Mouse (Mus musculus): ENCODE data around the gene Hspbap1.

Gene Hspbap1

GRCm38 (mm10) chr16:35769878-35770657 is at the start of gene Hspbap1:
Gene Hspbap1 (plus strand): TSS chr16:35770375.
- DNase-seq: peak; percentile 89

- DNase-seq: no peak
These were observed 45.6 kb upstream of the Hspbap1 start for GRCm38 (mm10) chr16:35724561-35724960.

- DNase-seq: no peak
These were observed 43.6 kb upstream of the Hspbap1 start for GRCm38 (mm10) chr16:35726601-35727000.

- DNase-seq: no peak
These were observed 40.9 kb upstream of the Hspbap1 start for GRCm38 (mm10) chr16:35729151-35729738.

GRCm38 (mm10) chr16:35732096-35732495 is 38.1 kb upstream of the Hspbap1 start:
- no peak for DNase-seq

- peak; percentile 23 for DNase-seq
These were observed 36.1 kb upstream of the Hspbap1 start for GRCm38 (mm10) chr16:35734038-35734437.

GRCm38 (mm10) chr16:35738096-35738767 is 31.9 kb upstream of the Hspbap1 start:
- no peak for DNase-seq

GRCm38 (mm10) chr16:35739548-35739947 is 30.6 kb upstream of the Hspbap1 start:
- no peak for DNase-seq

- no peak for DNase-seq
These were observed 29.8 kb upstream of the Hspbap1 start for GRCm38 (mm10) chr16:35740357-35740756.

- DNase-seq: no peak
These were observed 29.2 kb upstream of the Hspbap1 start for GRCm38 (mm10) chr16:35740943-35741342.

- no peak for DNase-seq
These were observed 28.6 kb upstream of the Hspbap1 start for GRCm38 (mm10) chr16:35741621-35742020.

GRCm38 (mm10) chr16:35742251-35742937 is 27.8 kb upstream of the Hspbap1 start:
- DNase-seq: no peak

GRCm38 (mm10) chr16:35747417-35748236 is 22.5 kb upstream of the Hspbap1 start:
- DNase-seq: no peak

- DNase-seq: no peak
These were observed 22.0 kb upstream of the Hspbap1 start for GRCm38 (mm10) chr16:35748237-35748603.

GRCm38 (mm10) chr16:35749385-35749784 is 20.8 kb upstream of the Hspbap1 start:
- DNase-seq: no peak

GRCm38 (mm10) chr16:35751841-35752240 is 18.3 kb upstream of the Hspbap1 start:
- DNase-seq: no peak

GRCm38 (mm10) chr16:35753926-35754325 is 16.2 kb upstream of the Hspbap1 start:
- DNase-seq: no peak

- no peak for DNase-seq
These were observed 14.5 kb upstream of the Hspbap1 start for GRCm38 (mm10) chr16:35755502-35756334.

- no peak for DNase-seq
These were observed 13.5 kb upstream of the Hspbap1 start for GRCm38 (mm10) chr16:35756697-35757096.

GRCm38 (mm10) chr16:35759401-35759800 is 10.8 kb upstream of the Hspbap1 start:
- no peak for DNase-seq

- DNase-seq: no peak
These were observed 6.4 kb upstream of the Hspbap1 start for GRCm38 (mm10) chr16:35763590-35764296.
